Mouse (Mus musculus) liver, embryonic 14.5 days (tissue): ENCODE data around the gene Gm4869. TPM values are rescaled to one million over a fixed set of nuclear protein-coding genes. Genes with fewer than 3 reads are reported as not detected.
"Not testable (repeated sequence)": the region's sequence is repeated elsewhere in the genome, so short reads cannot be mapped to it uniquely, and the experiment has no call there.

ENCODE experiments used
- ATAC-seq: fragments of 200-750 bp; cut with Nextera tagmentation; 2 replicates; pipeline ENCODE4 v1.8.0; 2017; ENCODE audit warnings: moderate number of reproducible peaks, mild to moderate bottlenecking, moderate library complexity; ENCODE audit not compliant: insufficient read depth
- DNase-seq, 3 experiments: peaks; one replicate each; pipeline ENCODE4 v3.0.0-alpha.2; 2012 to 2013; ENCODE audit warnings: low read depth in 3 of 3, low spot score in 3 of 3
- H3K27ac ChIP-seq: fragments of 300-500 bp; sonication (generic); 2 replicates; pipeline ENCODE4 v1.5.1; 2014; ENCODE audit warnings: moderate library complexity, mild to moderate bottlenecking, control low read depth, inconsistent platforms
- H3K27me3 ChIP-seq: fragments of 300-500 bp; sonication (generic); 2 replicates; pipeline ENCODE4 v1.6.1; 2014; ENCODE audit warnings: mild to moderate bottlenecking, low read length, moderate library complexity; ENCODE audit not compliant: control insufficient read depth, insufficient read depth
- H3K36me3 ChIP-seq: fragments of 300-500 bp; sonication (generic); replicated peaks from 2 replicates; pipeline ENCODE4 v1.6.1; 2014; ENCODE audit warnings: low read depth; ENCODE audit not compliant: control insufficient read depth, insufficient read depth
- H3K4me1 ChIP-seq, 2 experiments: fragments of 200-500 bp in 1 of 2; fragments of 300-500 bp in 1 of 2; sonication (generic) in 1 of 2; replicated peaks; 2 replicates each; pipeline ENCODE4 v1.6.1; 2012 to 2014; ENCODE audit warnings: antibody characterized with exemption in 1 of 2, inconsistent platforms in 1 of 2, low read length in 1 of 2; ENCODE audit not compliant: control insufficient read depth in 2 of 2, insufficient read depth in 2 of 2
- H3K4me2 ChIP-seq: fragments of 300-500 bp; sonication (generic); 2 replicates; pipeline ENCODE4 v1.6.1; 2014; ENCODE audit warnings: low read depth, mild to moderate bottlenecking, control low read depth, moderate library complexity
- H3K4me3 ChIP-seq, 2 experiments: fragments of 200-500 bp in 1 of 2; fragments of 300-500 bp in 1 of 2; sonication (generic) in 1 of 2; 2 replicates each; pipeline ENCODE4 v1.5.1; 2012 to 2014; ENCODE audit warnings: low read depth in 2 of 2, low read length in 2 of 2, mild to moderate bottlenecking in 2 of 2, control low read depth in 1 of 2, inconsistent platforms in 1 of 2, moderate library complexity in 1 of 2; ENCODE audit not compliant: insufficient read depth in 1 of 2
- H3K9ac ChIP-seq: fragments of 300-500 bp; sonication (generic); replicated peaks from 2 replicates; pipeline ENCODE4 v1.6.1; 2014; ENCODE audit warnings: mild to moderate bottlenecking, control low read depth, moderate library complexity
- H3K9me3 ChIP-seq: fragments of 300-500 bp; sonication (generic); 2 replicates; pipeline ENCODE4 v1.6.1; 2016; ENCODE audit warnings: low read length, mixed read lengths; ENCODE audit not compliant: control insufficient read depth
- CTCF ChIP-seq: IDR thresholded peaks from 2 replicates; pipeline ENCODE4 v1.5.1; 2016; ENCODE audit warnings: antibody characterized with exemption, low read depth, control low read depth
- EP300 ChIP-seq: IDR thresholded peaks from 2 replicates; pipeline ENCODE4 v1.6.1; 2016; ENCODE audit warnings: antibody characterized with exemption, low read depth
- WGBS: fragments of 180-500 bp; shearing (Covaris S2); extraction: QIAGEN DNeasy Blood & Tissue Kit; methylation state at CpG from one replicate; pipeline ENCODE4 v1.1.7; 2014; ENCODE audit not compliant: insufficient replicate concordance; 5-methylcytosine and 5-hydroxymethylcytosine counted together
- polyA plus RNA-seq, 2 experiments: library from polyadenylated mRNA; depleted of rRNA in 1 of 2; stranded (reverse) in 1 of 2; unstranded in 1 of 2; fragments of >200 nt; fragmentation: Nextera tagmentation in 1 of 2; extraction: Ambion mirVana in 1 of 2; gene quantifications; 2 replicates each; pipeline versions ENCODE4 v1.2.1 to v1.2.3; 2012 to 2014

Gm4869 gene
- polyA plus RNA-seq, 2 experiments, result 0.01 TPM; not detected in 1

GRCm38 (mm10) chr5:140444012-140444411 is 1.4 kb upstream of the Gm4869 start:
- no peak for ATAC-seq
- TF ChIP-seq CTCF (no peak), EP300 (no peak)
- no peak for DNase-seq
- H3K9me3 ChIP-seq, result no peaks in the 10 kb centered on the region
- no peaks in the 10 kb centered on the region for H3K4me1 ChIP-seq
- H3K36me3 ChIP-seq, result peaks cover 32% of the 10 kb centered on the region
- WGBS, result 75% methylated on average over 4 of the region's 4 CpGs
- H3K27ac ChIP-seq, result no peak overlapping the region
- no peak overlapping the region for H3K4me3 ChIP-seq
- H3K4me2 ChIP-seq, result no peak overlapping the region
- H3K27me3 ChIP-seq, result no peaks in the 10 kb centered on the region
- H3K9ac ChIP-seq, result no peak overlapping the region

- Histone ChIP-seq H3K36me3 (peaks cover 22% of the 10 kb centered on the region), H3K4me3 (no peak overlapping the region), H3K27me3 (no peaks in the 10 kb centered on the region), H3K4me2 (no peak overlapping the region), H3K9me3 (no peaks in the 10 kb centered on the region), H3K27ac (no peak overlapping the region), H3K4me1 (no peaks in the 10 kb centered on the region), H3K9ac (no peak overlapping the region)
- TF ChIP-seq CTCF (0 out of 2 replicates have a peak, but pooled peaks have one; percentile 3), EP300 (no peak)
- no peak for DNase-seq
- 75% methylated on average over 7 of the region's 7 CpGs for WGBS
- ATAC-seq, result no peak
Observed at GRCm38 (mm10) chr5:140446054-140446453, 609 bp downstream of the Gm4869 start.

GRCm38 (mm10) chr5:140454488-140454887 is 9.0 kb downstream of the Gm4869 start:
- ATAC-seq (no peak), DNase-seq (no peak)
- H3K4me1 ChIP-seq, result no peaks in the 10 kb centered on the region
- no peak overlapping the region for H3K27ac ChIP-seq
- H3K9me3 ChIP-seq, result no peaks in the 10 kb centered on the region
- H3K9ac ChIP-seq, result no peak overlapping the region
- H3K4me2 ChIP-seq, result no peak overlapping the region
- no peaks in the 10 kb centered on the region for H3K27me3 ChIP-seq
- no peaks in the 10 kb centered on the region for H3K36me3 ChIP-seq
- TF ChIP-seq EP300 (no peak), CTCF (no peak)
- H3K4me3 ChIP-seq, result no peak overlapping the region

GRCm38 (mm10) chr5:140455466-140455865 is 10.0 kb downstream of the Gm4869 start:
- no peak for TF ChIP-seq EP300
- TF ChIP-seq CTCF, result no peak
- 61% methylated on average over 2 of the region's 2 CpGs for WGBS
- H3K27ac ChIP-seq, result no peak overlapping the region
- no peaks in the 10 kb centered on the region for H3K4me1 ChIP-seq
- H3K4me2 ChIP-seq, result no peak overlapping the region
- no peaks in the 10 kb centered on the region for H3K27me3 ChIP-seq
- H3K9ac ChIP-seq, result no peak overlapping the region
- H3K4me3 ChIP-seq, result no peak overlapping the region
- no peak for DNase-seq
- H3K36me3 ChIP-seq, result no peaks in the 10 kb centered on the region
- no peaks in the 10 kb centered on the region for H3K9me3 ChIP-seq
- ATAC-seq, result no peak

- ATAC-seq (no peak), DNase-seq (no peak)
- Histone ChIP-seq H3K4me2 (no peak overlapping the region), H3K9ac (no peak overlapping the region), H3K27me3 (no peaks in the 10 kb centered on the region), H3K27ac (no peak overlapping the region), H3K4me3 (no peak overlapping the region), H3K4me1 (no peaks in the 10 kb centered on the region), H3K36me3 (no peaks in the 10 kb centered on the region), H3K9me3 (no peaks in the 10 kb centered on the region)
- TF ChIP-seq CTCF, result no peak
- no peak for TF ChIP-seq EP300
- WGBS, result 66% methylated on average over 3 of the region's 3 CpGs
Observed at GRCm38 (mm10) chr5:140461476-140461875, 16.0 kb downstream of the Gm4869 start.

GRCm38 (mm10) chr5:140463151-140463550 is 17.7 kb downstream of the Gm4869 start:
- not testable (repeated sequence) for H3K4me1 ChIP-seq, H3K27ac ChIP-seq, DNase-seq, H3K27me3 ChIP-seq, ATAC-seq, H3K9me3 ChIP-seq, H3K36me3 ChIP-seq, H3K9ac ChIP-seq, H3K4me2 ChIP-seq, H3K4me3 ChIP-seq
- WGBS, result 67% methylated on average over 2 of the region's 2 CpGs
